Mouse (Mus musculus) ES-Bruce4 (cell line): ENCODE data around the gene Olfr460.

Source experiments
- CTCF ChIP-seq: IDR thresholded peaks from one replicate; pipeline ENCODE4 v1.8.1; 2011; ENCODE audit warnings: low read depth, low read length
- POLR2A ChIP-seq: IDR thresholded peaks from one replicate; pipeline ENCODE4 v1.8.1; 2011; ENCODE audit warnings: low read length; ENCODE audit not compliant: insufficient read depth

DNA sequence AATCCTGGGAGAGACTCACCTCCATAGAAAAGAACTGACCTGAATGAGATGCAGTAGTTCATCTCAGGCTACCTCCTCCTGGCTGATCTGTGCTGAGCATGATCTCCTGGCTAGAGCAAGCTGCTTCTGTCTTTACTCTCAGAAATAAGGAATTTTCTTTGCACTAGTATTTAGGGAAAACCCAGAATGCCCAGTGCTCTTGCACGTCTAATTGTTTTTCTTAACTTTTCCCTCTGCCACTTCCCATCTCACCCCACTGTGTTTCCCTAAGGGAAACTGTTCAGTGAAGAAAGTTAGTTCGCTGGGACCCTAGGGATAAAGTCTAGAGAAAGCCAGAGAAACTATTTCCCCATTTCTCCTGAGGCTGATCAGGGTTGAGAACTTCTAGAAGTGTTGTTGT lies 14.3 kb upstream of the Olfr460 start, which contains the start of gene Olfr461:
- TF ChIP-seq CTCF, result no peak
- TF ChIP-seq POLR2A, result no peak
